Mouse (Mus musculus) lung, postnatal 4 days (tissue): ENCODE measurements around the gene Olfr1263.

ENCODE experiments used
- DNase-seq, 2 experiments: peaks; one replicate each; pipeline ENCODE4 v3.0.0; 2021

The Olfr1263 gene

GRCm38 (mm10) chr2:90011831-90012230 lies at the start of gene Olfr1263:
TSS of gene Olfr1263 (plus strand) at chr2:90012131.
- DNase-seq: no peak

- DNase-seq: no peak
These were observed 37.7 kb upstream of the Olfr1263 start, which contains the start of gene Olfr1260 for GRCm38 (mm10) chr2:89974184-89974583. TSS of gene Olfr1260 (plus strand) at chr2:89974340.

GRCm38 (mm10) chr2:89977709-89978108 lies 34.2 kb upstream of the Olfr1263 start:
- DNase-seq: no peak

GRCm38 (mm10) chr2:89990921-89991320 lies 21.0 kb upstream of the Olfr1263 start, which contains the start of gene Olfr1261:
TSS of gene Olfr1261 (plus strand) at chr2:89991221.
- DNase-seq: no peak

- no peak for DNase-seq
These were observed 12.1 kb upstream of the Olfr1263 start, which contains the start of gene Olfr1262 for GRCm38 (mm10) chr2:89999845-90000244. TSS of gene Olfr1262 (plus strand) at chr2:90000145.

- no peak for DNase-seq
These were observed 13.5 kb downstream of the Olfr1263 start, which contains the start of gene Olfr1264 for GRCm38 (mm10) chr2:90025477-90025876. TSS of gene Olfr1264 (minus strand) at chr2:90025577.

GRCm38 (mm10) chr2:90035037-90035436 lies 23.1 kb downstream of the Olfr1263 start, which contains the start of gene Olfr1265:
TSS of gene Olfr1265 (plus strand) at chr2:90035337.
- DNase-seq: no peak

- no peak for DNase-seq
These were observed 51.6 kb downstream of the Olfr1263 start, which contains the start of gene Olfr140 for GRCm38 (mm10) chr2:90063494-90063893. TSS of gene Olfr140 (minus strand) at chr2:90063594.
